Mouse (Mus musculus): ENCODE results near the gene Rnf144a.

Gene Rnf144a

GRCm38 (mm10) chr12:26410443-26410842, 4.6 kb downstream of the Rnf144a start:
- DNase-seq (ENCODE audit: low spot score in 2 of 2), result no peak

- DNase-seq (ENCODE audit: low spot score in 2 of 2), result no peak
These were observed 6.3 kb downstream of the Rnf144a start for GRCm38 (mm10) chr12:26408707-26409106.

- DNase-seq (ENCODE audit: low spot score in 2 of 2), result peak; percentile 30 to 46
These were observed 10.0 kb downstream of the Rnf144a start for GRCm38 (mm10) chr12:26404781-26405702.

- DNase-seq (ENCODE audit: low spot score in 2 of 2), result peak in 1 of 2 experiments; percentile 59
These were observed 11.5 kb downstream of the Rnf144a start for GRCm38 (mm10) chr12:26403372-26404125.

GRCm38 (mm10) chr12:26401696-26402470, 13.2 kb downstream of the Rnf144a start:
- DNase-seq (ENCODE audit: low spot score in 2 of 2), result no peak

DNA sequence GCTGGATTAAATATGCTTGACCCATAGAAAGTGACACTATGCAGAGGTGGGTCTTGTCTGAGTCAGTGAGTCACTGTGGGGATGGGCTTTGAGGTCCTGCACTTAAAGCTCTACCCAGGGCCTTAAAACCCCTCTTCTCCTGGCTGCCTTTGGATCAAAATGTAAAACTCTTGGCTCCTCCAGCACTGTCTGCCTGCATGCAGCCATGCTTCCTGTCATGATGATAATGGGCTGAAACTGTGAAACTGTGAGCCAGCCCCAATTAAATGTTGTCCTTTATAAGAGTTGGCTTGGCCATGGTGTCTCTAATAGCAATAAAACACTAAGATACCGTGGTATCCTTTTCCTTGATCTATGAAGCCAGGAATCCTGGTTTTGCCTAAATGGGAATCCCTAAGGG, 13.8 kb downstream of the Rnf144a start:
- no peak for DNase-seq (ENCODE audit: low spot score in 2 of 2)

DNA sequence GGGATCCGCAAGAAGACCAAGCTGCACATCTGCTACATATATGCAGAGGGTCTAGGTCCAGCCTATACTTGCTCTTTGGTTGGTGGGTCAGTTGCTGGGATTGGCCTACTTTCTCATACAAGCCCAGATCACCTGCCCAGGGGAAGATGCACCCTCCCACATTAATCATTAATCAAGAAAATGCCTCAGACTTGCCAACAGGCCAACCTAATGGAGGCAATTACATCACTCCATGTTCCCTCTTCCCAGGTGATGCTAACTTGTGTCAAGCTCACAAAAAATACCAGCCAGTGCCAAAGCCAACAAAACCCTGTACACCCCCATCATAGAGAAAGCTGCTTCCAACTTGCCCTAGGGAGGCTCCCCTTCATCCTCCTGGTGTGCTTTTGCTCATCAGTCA, 14.3 kb downstream of the Rnf144a start:
- DNase-seq (ENCODE audit: low spot score in 2 of 2), result no peak

DNA sequence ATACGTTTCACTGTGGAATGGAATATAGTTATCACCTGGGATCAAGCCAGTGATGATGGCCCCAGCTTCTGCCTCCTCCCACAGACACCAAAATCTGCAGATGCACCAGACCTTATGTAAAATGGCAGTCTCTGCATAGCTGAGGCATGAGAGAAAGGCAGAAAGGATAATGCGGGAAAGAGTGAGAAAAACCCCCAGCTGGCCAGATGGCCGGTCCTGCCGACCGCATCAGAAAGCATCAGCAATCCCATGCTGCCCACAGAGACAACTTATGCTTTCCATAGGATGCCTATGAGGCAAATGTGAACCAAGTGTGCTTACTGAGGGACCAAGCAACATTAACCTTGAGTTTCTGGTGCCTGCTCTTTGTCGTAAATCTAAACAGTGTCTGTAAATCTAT, 15.7 kb downstream of the Rnf144a start:
- DNase-seq (ENCODE audit: low spot score in 2 of 2), result no peak

DNA sequence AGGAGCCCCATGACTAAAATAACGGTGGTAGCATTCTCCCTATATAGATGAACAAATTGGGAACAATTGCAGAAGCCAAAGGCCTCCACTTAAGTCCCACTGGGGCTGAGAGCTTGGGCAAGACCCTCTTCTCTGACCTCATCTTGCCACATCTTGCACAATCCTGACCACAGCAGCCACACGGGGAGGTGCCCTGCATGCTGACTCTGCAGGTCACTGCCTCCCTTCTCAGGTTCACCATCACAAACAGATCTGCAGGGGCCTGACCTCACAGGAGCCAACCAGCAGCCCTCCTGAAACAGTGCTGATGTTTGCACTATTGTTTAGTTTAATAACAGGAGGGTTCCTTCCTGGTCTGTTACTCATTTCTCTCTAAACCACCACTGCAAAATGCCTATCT, 16.5 kb downstream of the Rnf144a start:
- DNase-seq (ENCODE audit: low spot score in 2 of 2), result peak in 1 of 2 experiments; percentile 56

DNA sequence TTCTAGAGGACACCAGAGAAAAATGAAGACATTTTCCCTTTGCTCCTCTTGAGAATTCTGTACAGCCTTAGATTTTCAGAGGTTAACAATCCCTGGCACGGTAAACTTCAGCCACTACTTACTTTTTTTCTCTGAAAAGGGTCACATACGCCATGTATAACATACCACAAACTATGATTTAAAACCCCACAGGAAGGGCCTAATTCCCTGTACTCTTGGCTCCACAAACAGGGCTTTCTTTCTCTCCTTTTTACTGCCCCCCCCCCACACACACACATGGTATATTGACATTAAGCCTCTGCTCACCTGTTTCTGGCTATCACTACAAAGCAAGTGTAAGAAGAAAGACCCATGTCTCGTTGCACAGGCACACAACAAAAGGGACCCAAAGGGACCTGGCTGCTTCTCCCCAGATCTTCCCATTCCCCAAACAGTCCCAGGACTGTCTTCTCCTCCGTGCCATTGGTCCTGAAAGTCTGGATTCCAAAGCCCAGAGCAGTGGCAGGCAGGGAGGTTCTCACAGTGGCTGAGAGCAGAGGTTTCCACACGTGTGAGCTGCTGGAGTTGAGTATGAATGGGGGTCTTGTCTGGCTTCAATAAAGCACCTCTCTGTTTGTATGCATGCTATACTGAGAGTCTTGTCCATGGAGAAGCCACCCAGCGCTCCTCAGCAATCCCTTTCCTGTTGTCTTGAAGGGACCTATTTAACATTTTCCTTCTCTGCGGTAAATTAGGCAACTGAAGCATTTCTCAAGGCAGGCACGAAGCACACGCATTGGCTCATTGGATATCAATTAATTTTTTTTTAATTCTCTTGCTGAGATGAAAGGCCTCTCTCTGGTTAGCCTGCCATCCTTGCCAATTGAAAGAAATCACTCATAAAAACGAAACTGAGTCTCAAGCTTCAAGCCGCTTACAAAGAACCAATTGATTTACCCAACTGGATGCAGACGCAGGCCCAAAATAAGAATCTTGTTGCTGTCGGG, 20.3 kb downstream of the Rnf144a start:
- DNase-seq (ENCODE audit: low spot score in 2 of 2), result no peak

DNA sequence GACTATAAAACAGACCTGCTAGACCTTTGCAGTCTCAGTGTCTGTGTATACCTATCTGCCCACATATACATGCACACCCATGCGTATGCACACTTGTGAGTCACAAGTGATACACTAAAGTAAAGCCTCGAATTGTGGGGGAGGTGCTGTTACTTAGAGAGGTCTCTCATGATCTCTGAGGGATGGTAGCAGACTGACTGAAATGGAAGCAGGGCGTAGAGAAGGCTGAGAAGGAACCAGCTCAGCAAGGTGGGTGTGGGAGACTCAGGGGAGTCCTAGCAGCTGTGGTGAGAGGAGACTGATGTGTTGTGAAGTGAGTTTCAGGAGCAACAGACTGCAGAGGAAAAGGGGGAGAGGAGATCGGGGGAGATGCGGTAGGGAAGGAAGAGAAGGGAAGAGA, 21.8 kb downstream of the Rnf144a start:
- no peak for DNase-seq (ENCODE audit: low spot score in 2 of 2)

DNA sequence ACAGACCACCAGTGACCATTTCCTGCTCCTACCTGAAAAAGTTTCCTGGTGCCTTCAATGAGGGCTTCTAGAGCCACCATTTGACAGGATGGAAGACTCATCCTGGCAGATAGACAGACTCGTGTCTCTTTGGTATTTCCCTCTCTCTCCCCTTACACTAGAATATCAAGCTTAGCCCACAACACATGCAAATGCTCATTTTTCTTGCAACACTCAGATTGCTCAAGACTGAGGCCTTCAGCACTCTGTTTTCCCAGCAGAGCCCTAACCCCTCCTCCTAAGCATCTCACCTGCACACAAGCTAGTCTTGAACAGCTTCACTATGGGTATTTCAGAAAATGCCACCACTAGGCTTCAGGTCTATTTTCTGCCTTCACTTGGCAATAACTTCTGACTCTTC, 23.9 kb downstream of the Rnf144a start:
- no peak for DNase-seq (ENCODE audit: low spot score in 2 of 2)

DNA sequence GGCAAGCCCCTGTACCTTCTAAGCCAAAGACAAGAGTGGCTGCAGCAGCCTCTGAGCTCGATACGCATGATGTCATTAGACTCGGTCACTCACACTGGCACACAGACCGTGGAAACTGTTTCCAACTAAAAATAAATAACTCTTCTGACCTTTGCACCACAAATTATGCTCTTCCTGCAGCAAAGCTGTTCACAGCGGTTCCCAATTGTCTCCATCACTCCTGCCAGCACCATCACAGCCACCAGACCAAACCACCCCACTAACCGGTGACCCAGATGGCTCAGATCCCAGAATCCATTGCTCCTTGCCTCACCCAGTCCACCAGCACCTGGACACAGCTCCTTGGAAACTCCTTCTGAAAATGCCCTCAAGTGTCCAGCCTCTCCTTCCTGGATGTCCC, 27.5 kb downstream of the Rnf144a start:
- no peak for DNase-seq (ENCODE audit: low spot score in 2 of 2)

DNA sequence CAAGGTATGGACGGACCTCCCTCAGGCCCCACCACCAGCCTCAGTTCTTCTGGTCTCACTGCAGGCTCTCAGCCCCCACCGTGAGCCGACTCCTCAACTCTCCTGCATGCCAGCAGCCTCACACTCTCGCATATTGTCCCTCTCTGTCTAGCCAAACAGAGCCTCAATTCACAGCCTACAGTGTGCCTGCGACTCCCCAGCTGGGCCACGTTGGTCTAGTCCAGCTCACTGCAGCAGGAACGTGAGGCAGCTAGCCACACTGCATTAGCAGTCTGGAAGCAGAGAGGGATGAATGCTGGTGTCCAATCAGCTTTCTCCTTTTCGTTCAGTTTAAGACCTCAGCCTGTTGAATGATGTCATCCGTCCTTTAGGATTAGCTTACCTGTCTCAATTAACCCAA, 28.1 kb downstream of the Rnf144a start:
- DNase-seq (ENCODE audit: low spot score in 2 of 2), result no peak

DNA sequence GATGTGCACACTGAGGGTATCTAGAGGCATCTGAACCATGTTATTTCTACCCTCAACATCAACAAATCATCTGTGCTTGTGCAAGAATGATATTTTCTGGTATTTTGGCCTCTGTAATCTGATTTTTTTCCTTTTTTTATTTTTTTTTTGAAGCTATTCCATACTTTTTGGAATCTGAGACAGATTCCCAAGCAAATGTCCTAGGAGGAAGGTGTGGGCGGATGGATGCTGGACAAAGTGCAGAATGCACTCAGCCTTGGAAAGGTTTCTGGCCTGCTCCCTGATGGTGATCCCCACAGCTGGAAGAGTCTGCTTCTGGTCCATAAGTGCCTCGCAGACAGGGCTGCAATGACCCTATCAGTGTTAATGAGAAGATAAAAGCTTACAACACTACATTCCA, 28.9 kb downstream of the Rnf144a start:
- no peak for DNase-seq (ENCODE audit: low spot score in 2 of 2)

- DNase-seq (ENCODE audit: low spot score in 2 of 2), result no peak
These were observed 29.3 kb downstream of the Rnf144a start for GRCm38 (mm10) chr12:26385735-26386134.

DNA sequence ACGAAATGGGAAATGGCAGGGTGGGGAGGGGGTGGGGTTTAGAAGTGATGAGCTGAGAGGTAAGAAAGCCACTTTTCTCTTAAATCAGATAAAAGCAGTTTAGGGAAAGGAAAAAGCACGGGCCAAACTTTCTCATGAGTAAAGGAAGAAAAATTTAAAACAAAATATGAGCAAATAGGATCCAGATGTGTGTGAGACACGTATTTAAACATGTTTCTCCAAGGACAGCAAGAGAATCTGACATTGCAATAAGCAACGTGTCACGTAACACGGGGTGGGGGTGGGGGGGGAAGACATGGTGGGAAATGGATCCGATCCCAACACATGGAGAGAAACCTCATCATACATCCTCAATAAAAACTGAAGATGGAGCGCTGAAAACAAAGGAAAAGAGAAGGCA, 33.3 kb downstream of the Rnf144a start:
- no peak for DNase-seq (ENCODE audit: low spot score in 2 of 2)

- DNase-seq (ENCODE audit: low spot score in 2 of 2), result no peak
These were observed 35.3 kb downstream of the Rnf144a start for GRCm38 (mm10) chr12:26379797-26380196.

- DNase-seq (ENCODE audit: low spot score in 2 of 2), result no peak
These were observed 37.4 kb downstream of the Rnf144a start for GRCm38 (mm10) chr12:26377691-26378090.

DNA sequence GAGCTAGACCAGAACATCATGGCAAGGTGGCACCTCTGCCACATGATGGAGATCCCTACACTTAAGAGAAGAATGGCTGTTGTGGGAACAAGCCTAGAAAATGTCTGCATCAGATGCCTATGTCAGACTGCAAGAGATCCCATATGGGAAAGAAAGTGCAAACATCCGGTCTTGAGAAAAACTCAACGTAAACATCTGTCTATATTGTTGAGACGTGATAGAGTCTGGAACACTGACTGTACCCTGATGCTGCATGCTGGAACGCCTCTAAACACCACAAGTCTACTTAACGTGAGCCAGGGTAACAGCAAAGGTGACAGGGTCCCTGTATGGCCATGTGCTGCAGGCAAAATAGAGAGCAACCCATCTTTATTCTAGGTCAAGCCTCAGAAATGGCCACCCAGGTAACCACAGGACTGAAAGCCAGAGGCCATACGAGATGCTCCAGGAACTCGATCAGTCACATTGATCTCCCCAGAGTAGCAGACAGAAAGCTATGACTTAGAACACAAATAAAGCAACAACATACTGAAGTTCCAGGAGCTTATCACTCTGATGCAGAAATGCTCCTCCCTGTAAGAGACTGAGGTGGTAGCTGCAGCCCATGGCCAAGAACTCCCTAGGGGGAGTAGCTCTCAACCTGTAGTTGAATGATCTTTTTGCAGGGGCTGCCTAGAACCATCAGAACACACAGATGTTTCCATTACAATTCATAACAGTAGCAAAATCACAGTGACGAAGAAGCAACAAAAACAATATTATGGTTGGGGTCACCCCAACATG, 38.3 kb downstream of the Rnf144a start:
- no peak for DNase-seq (ENCODE audit: low spot score in 2 of 2)
